Mouse (Mus musculus): Measurements from ENCODE around the gene Pga5.

DNA sequence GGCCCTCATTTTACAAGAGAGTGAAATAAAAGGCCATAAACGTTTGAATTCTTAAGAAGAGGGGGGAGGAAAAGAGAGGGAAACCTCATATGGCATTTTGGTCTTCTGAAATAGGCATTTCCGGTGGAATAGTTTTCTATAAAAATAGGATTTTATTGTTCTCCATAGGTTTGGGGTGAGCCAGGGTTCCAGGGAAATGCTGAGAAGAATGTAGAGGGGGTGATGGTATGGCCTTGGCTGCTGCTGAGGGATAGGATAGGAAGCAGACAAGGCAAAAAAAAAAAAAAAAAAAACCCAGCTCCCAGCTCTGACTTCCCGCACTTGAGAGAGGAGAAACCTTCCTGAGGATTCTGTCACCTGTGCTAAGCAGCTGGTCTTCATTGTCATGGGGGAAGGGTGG is 21.8 kb downstream of the Pga5 start:
- TF ChIP-seq CTCF (IDR thresholded peaks at IDR 0.05; ENCODE audit: insufficient read depth, low read depth, low read length): no peak
- no peak for TF ChIP-seq POLR2A (IDR thresholded peaks at IDR 0.05; ENCODE audit: insufficient read depth, low read depth, low read length)
